Mouse (Mus musculus) G1E (cell line): ENCODE measurements around the gene Hoxb6.

Experiments used
- CTCF ChIP-seq: IDR thresholded peaks from 2 replicates; pipeline ENCODE4 v1.5.1; 2012; ENCODE audit warnings: low read depth, low read length, inconsistent platforms, mixed read lengths
- GATA1 ChIP-seq: IDR thresholded peaks from 2 replicates; pipeline ENCODE4 v1.6.1; 2012; ENCODE audit warnings: borderline replicate concordance, low read length, inconsistent platforms, mixed read lengths

DNA sequence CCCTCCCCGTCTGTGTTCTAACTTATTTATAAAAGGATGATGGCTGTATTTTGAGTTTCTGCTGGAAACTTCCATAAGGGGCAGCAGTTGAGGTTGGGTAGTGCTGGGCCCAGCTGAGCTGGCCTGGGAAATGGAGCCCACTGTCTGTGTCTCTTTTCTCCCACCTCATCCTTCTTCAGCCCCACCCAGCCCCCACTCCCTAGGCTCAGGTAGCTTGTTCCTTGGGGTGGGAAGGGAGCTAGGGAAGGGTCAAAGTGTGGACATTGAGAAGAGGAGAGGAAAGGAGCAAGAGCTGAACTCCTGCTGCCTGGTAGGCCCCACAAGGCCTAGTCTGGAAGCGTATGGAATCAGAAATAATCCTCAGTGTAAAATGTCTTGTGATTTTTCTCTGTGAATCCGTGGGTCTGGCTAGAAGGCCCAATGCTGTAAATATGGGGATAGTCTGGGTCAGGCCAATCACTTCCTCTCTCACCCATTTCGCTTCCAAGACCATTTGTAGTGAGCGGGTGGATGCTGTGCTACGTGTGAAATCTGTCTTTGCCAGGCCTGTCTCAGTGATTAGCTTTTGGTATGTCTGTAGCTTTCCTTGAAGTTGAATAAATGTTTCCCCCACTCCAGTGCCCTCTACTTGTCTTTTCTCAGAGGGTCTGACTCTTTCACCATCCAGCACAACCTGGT, 13.4 kb downstream of the Hoxb6 start:
- TF ChIP-seq CTCF (no peak), GATA1 (no peak)
